Comparison of ENCODE assay signal across 20 mouse cellular contexts in the genomic region with DNA sequence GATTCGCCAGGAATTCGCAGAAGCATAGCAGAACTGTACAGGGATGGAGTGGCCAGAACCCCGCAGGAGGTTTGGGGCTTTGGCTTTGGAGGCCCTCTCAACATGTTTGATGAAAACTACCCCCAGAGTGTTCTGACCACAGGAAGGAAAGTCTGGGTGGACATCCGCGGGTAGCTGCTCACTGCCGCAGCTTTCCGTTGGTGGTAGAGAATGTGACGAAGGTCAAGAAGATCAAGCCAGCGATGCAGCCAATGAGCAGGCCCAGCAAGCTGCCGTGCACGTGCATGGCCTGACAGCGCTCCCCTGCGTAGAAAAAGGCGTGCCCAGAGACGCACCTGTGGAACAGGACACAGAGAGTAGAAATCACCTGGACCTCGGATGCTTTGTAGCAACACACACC. TPM values are rescaled to one million over a fixed set of nuclear protein-coding genes. Genes with fewer than 3 reads are reported as not detected.
"Had no signal": no experiment of that assay in that cellular context is flagged by ENCODE, and none has a peak within 500 bp of the region (broad histone marks: within the 10 kb centered on the region; RNA-seq: fewer than 3 reads in every experiment).

No protein-coding gene starts in this region.

- H3K27ac ChIP-seq: neural tube, embryonic 12.5 days; neural tube, embryonic 13.5 days; neural tube, embryonic 15.5 days; stomach, embryonic 15.5 days; stomach, postnatal 0 days had no signal

- H3K4me2 ChIP-seq: neural tube, embryonic 12.5 days; neural tube, embryonic 13.5 days; neural tube, embryonic 15.5 days; stomach, embryonic 15.5 days had no signal

- H3K36me3 ChIP-seq: neural tube, embryonic 12.5 days; neural tube, embryonic 13.5 days; neural tube, embryonic 15.5 days; stomach, embryonic 15.5 days had no signal

- H3K9me3 ChIP-seq: neural tube, embryonic 12.5 days; neural tube, embryonic 13.5 days; neural tube, embryonic 15.5 days; stomach, embryonic 15.5 days had no signal

- H3K9ac ChIP-seq: neural tube, embryonic 12.5 days; neural tube, embryonic 13.5 days; neural tube, embryonic 15.5 days; stomach, embryonic 15.5 days had no signal

- DNase-seq: retina, postnatal 1 day; right cerebral cortex, adult 18-20 months; right cerebral cortex, postnatal 14 days; right cerebral cortex, postnatal 25 days; right cerebral cortex, postnatal 4 days; spleen, adult 18-20 months; thymus, adult 18-20 months; thymus, adult 2 months; thymus, postnatal 14 days; thymus, postnatal 25 days; thymus, postnatal 36 days; thymus, postnatal 4 days had no signal

- H3K4me1 ChIP-seq: neural tube, embryonic 12.5 days; neural tube, embryonic 13.5 days; neural tube, embryonic 15.5 days; stomach, embryonic 15.5 days had no signal

- H3K27me3 ChIP-seq: neural tube, embryonic 12.5 days; neural tube, embryonic 13.5 days; neural tube, embryonic 15.5 days; stomach, embryonic 15.5 days had no signal

- H3K4me3 ChIP-seq: neural tube, embryonic 12.5 days; neural tube, embryonic 13.5 days; neural tube, embryonic 15.5 days; stomach, embryonic 15.5 days had no signal

RNA-seq across cellular contexts. Expression of a gene that starts 27.8 kb away (rescaled TPM):
- polyA plus RNA-seq: neural tube, embryonic 11.5 days; neural tube, embryonic 12.5 days; neural tube, embryonic 13.5 days; stomach, embryonic 14.5 days; urinary bladder, adult 2 months had no signal
